Mouse (Mus musculus) G1E-ER4 (cell line): ENCODE data around the gene Gm20388. TPM values are rescaled to one million over a fixed set of nuclear protein-coding genes. Genes with fewer than 3 reads are reported as not detected.

Source experiments
- GATA1 ChIP-seq: IDR thresholded peaks from one replicate; pipeline ENCODE4 v1.8.0; 2012; ENCODE audit warnings: low read length, inconsistent platforms
- polyA plus RNA-seq: library from polyadenylated mRNA; stranded (reverse); fragments of >175 nt; gene quantifications from 2 replicates; pipeline ENCODE4 v1.2.3, GENCODE M21; 2012

Gm20388 gene
- polyA plus RNA-seq, 1 experiment: not detected

DNA sequence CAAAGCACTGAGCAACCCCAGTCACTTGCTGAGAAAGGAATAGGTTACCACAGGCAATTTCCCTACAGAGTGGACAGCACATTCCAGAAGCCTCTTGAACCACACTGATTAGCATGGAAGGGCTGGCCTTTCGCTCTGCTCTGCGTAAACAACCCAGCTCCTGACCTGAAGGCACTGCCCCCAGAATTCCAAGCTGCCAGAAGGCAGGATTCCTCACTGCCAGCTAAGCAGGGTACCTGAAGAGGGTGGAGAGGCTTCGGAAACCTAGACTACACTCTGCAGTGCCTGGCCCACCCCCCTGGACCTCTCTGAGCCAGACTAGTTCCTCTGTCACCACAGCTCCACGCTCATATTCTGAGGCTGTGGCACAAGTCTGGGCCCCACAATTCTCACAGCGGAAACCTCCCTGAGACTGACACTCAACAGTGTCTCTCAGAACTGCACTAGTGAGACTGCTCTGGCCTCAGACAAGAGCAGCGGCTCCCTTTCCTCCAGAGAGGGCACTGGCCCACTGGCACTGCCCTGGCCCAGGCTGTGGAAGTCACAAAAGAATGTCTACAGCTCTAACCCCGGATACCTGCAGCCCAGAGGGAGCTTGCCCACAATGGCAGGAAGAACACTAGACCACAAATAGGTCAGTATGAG, 2616.0 kb downstream of the Gm20388 start:
- TF ChIP-seq GATA1: no peak

DNA sequence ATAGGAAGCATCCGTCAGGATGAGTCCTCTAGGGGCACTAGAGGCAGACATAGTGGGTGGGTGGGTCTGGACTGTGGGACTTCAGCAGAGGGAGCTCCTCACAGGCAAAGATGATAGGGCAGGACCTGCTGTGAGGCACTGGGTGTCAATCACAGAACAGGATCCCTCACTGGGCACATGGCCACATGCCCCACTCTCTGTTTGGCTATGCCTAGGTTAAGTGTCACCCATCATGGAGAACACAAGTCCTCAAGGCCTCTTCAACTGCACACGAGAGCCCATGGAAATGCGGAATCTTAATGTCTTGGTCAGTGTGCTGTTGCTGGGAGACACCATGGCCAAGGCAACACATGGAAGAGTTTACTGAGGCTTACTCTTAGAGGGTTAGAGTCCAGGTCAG, 2617.3 kb downstream of the Gm20388 start:
- TF ChIP-seq GATA1: no peak

DNA sequence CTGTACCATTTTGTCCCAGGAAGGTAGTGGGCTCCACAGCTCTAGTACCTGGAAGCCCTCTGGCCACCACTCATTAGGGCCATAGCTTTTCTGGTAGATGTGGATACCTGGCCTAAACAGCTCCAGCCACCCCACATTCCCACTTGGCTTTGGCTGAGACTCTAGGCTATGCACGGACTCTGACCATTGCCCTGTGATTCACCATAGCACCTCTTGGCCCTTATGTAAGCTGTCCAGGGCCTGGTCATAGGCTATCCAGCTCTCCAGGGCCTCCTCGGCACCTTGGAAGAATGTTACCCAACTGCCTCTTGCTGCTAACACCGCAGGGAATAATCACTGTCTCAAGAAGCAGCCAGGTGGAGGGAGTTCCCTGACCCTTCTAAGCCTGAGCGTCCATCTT, 2618.5 kb downstream of the Gm20388 start:
- TF ChIP-seq GATA1: no peak

DNA sequence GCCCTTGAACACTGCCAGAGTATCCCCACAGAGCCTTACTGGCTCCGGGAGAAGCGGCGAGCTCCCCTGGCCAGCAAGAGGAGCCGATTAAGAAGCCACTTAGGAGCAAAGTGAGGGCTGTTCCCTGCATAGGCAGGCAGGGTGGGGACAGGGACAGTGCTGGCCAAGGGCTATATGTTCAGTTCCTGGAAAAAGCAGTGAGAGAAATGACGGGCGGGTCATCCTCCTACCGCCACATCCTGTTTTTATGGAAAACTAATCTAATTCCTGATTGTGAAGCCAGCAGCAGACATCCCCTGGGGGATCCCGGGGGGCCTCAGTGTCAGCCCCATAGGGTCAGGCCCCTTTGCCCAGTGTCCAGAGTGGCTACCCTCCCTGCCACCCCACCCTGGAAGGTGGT, 2620.7 kb downstream of the Gm20388 start:
- no peak for TF ChIP-seq GATA1

DNA sequence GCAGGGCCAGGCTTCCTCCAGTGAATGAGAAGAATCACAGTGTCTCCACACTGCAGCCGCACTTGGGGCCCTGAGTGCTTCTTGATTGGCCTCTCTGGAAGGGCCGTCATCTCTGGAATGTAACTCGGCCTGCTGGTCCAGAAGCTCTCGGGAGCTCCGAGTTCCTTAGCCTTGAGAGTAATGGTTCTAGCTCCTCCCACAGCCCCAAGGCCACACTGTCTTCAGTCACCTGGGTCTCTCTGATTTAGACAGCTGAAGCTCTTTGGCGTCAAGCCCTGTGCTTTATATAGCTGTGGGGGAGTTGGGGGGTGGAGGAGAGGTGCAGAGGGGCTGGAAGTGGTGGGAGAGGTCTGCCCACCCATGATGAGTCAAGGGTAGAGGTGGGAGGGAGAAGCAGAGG, 2626.4 kb downstream of the Gm20388 start:
- TF ChIP-seq GATA1: no peak

DNA sequence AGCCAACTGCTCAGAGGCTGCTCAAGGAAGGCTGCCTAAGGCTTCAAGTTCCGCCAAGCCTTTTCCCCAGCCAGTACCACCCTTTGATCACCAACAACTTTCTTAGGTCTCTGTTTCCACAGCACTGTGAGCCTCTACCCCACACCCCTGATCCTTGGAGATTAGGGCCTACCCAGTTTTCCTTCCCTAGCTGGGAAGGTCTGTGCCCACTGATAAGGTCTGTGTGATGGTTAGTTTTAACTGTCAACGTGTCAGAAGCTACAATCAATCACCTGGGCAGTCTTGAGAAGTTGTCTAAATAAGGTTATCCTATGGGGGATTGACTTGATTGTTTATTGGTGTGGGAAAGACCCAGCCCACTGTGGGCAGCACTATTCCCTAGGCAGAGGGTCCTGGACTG, 2627.2 kb downstream of the Gm20388 start:
- TF ChIP-seq GATA1: peak; percentile 89

DNA sequence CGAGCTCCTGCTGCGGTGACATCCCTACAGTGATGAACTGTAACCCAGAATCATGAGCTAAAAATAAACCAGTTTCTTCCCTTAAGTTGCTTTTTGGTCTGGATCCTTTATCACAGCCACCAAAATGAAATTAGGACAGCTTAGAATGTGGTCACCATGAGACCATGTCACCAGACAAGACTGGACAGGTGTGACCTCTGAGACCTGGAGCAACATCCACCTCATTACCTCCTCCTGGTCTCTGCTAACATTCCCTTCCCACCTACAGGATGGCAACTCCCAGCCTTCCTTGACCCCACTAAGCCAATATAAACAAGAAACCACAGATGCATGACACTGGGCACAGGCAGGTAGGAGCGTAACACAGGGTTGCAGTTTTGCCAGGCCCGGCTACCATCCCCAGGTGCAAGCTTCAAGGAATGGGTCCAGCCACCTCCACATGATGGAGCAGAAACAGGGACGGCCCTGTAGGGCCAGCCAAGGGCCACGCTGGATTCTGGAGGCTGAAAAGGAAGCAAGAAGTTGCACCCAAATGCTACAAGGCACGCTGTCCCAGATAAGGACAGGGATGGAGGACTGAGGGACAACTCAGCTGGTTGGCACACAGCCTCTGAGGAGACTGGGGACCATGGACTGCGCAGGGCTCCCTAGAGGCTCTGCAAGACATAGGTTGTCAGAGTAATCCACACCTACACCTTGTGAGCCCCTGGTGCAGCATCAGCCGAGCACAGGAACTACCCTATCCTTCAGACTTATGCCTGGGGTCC, 2627.9 kb downstream of the Gm20388 start:
- no peak for TF ChIP-seq GATA1

DNA sequence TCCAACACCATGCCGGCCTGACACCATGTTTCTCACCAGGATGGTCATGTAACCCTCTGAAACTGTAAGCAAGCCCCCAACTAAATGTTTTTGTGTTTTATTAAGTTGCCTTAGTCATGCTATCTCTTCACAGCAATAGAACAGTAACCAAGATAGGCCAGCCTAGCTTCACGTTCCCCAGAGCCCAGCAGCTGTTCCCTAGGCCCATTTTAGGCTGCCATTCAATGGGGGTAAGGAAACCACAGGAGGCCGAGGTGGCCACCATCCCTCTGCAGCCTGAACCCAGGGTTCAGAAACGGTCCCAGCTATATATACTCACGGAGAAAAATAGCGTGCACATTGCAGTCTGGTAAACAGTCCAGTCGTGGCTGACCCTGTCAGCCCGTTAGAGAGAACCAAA, 2633.5 kb downstream of the Gm20388 start:
- TF ChIP-seq GATA1: no peak

DNA sequence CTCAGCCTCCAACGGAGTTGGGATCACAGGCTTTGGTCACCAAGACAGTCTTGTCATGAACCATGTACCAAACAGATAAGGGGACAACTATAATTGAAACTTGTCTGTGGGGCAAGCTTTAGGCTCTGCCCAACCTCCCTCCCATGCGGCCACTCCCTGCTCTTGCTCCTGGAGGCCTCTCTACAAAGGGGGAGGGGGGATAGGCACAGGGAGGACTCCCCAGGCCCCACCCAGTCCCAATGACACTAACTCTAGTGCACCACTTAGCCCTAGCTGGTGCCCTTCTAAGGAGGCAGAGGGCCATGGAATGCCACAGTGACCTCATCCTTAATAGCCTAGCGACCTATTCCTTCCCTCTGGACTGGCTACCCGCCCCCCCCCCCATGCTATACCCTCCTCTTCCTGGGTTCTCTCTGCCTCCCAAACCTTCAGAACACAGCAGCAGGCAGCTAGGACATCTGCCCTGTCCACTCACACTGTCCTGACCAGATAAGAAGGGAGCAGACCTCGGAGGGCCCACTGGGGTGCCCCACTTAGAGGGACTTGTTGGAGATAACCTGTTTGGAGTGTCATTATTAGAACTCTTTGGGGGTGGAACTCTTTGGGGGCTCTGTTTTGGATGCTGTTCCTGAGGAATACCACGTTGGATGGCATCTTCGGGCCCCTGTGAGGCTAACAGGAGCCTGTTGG, 2635.6 kb downstream of the Gm20388 start:
- no peak for TF ChIP-seq GATA1

DNA sequence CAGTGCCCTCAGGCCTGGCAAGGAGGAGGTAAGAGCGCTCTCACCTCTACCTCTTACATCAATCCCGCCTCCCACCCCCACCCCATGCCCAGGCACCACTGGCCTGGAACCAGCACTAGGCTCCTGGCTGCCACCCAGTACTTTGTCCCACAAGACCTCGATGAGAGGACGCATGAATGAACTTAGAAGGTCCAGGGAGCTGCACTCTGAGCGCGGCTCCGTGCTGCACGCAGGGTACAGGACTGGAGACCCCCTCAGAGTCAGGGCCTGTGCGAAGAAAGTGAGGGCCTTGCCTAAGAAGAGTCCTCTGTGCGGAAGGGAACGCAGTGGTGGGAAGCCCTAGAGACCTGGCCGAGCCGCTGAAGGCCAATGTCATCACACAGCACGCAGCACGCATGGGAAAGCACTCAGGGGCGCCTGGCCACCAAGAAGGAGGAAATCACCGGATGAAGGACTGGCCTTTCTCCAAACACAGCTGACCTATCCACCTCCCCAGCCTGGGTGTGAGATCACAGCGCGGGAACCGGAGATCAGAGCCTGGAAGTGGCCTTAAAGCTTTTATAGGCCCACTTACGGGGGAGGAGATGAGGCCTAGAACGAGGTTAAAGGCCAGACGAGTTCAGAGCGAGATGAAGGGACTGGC, 2636.3 kb downstream of the Gm20388 start:
- TF ChIP-seq GATA1: no peak

DNA sequence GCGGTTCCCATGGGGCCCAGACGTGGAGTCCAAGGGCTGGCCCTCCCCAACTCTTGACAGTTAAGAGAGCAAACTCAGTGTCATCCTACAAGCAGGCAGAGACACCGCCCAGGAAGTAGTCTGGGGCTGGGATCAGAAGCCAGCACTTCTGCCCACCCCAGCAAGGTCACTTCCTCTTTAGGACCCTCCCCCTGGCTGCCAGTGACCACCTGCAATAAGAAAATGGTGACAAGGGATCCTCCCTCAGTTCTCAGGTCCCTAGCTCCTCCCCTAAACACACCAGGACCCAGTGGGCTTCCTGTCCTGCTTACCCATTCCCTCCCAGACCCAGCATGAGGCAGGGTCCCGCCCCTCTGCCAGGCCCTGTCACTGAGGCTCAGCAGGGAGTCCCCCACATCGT, 2637.2 kb downstream of the Gm20388 start:
- no peak for TF ChIP-seq GATA1

DNA sequence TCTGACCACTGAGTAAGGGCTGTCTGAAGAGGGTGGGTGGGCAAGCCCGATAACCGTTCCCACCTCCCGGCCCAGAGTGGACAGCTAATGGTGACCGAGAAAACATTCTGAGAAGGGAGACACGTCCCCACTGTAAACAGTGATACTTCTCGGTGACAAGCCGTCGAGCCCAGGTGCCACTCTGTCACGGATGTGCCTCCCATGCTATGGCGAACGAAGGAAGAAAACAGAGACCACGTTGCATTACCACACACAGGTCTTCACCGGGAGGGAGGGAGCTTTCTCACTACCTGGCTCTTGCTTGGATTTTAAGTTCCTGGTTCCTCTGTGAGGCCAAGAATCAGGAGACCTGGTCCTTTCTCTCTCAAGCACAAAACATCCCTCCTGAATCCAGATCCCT, 2637.7 kb downstream of the Gm20388 start:
- no peak for TF ChIP-seq GATA1

DNA sequence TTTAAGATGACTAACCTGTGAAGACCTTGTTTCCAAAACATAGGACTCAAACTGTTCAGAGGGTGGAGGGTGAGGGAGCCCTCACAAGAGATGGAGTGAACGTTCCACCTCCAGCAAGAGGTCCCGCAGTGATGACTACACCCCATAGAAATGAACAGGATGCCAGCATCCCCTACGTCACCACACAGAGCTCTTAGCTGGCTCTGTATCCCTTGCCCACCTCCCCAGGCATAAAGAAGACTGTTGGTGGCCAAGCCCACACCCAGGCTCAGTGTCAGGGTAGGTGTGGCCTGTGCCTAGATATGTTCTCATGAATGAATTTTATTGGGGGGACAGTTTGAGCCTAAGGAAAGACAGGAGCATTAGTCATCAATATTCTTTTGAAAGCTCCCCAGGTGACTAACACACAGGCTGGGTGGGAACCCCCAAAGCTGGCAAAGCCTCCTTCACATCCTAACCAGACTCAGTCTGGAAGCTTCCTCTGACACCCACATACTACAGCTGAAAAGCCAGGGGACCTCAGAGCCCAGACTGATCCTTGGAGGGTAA, 2638.3 kb downstream of the Gm20388 start:
- TF ChIP-seq GATA1: no peak

DNA sequence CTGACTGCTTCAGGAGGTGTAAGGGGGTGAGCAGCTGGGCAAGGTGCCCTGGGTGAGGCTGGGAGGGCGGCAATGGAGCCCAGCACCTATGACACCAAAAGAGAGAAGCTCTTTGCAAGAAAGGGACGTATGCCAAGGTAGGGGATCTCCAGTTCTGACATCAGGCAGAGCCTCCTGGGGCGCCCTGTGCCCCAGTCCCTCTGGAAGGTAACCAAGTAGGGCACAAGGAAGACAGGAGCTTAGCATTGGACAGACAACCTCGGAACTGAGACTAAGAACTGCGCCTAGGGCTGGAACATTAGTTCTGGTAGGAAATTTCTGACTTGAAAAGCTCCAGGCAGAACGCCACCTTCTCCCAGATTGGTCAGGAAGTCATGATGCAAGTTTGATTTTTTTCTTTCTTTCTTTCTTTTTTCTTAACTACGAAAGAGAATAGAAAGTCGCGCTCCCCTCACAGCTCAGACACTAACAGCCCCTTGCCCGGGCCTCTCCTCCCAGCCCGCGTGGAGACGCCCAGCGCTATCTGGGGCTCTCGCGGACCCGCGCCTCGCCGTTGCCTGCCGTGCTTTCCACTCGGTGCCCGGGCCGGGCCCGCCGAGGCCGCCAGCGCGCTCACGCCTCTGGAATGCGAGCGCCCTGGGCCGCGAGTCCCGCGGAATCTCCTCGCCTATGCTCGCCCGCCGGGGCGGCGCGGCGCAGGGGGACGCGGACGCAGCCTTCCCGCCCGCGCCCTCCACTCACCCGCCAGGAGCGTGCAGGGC, 2639.8 kb downstream of the Gm20388 start:
- TF ChIP-seq GATA1: no peak

DNA sequence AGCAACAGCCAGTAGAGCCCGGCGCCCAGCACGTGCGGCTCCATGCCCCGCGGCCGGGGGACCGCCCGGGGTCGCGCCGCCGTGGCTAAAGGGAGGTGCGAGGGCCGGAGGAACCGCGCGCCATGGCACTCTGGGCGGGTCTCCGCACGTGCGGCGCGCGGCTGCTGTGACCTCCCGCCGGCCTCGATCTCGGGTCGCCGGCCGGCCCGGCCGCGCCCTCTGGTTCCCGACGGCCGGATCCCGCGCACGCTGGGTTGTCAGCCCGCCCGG, 2640.3 kb downstream of the Gm20388 start:
- TF ChIP-seq GATA1: no peak
